Mouse (Mus musculus): ENCODE data around the gene Ahnak2.

DNA sequence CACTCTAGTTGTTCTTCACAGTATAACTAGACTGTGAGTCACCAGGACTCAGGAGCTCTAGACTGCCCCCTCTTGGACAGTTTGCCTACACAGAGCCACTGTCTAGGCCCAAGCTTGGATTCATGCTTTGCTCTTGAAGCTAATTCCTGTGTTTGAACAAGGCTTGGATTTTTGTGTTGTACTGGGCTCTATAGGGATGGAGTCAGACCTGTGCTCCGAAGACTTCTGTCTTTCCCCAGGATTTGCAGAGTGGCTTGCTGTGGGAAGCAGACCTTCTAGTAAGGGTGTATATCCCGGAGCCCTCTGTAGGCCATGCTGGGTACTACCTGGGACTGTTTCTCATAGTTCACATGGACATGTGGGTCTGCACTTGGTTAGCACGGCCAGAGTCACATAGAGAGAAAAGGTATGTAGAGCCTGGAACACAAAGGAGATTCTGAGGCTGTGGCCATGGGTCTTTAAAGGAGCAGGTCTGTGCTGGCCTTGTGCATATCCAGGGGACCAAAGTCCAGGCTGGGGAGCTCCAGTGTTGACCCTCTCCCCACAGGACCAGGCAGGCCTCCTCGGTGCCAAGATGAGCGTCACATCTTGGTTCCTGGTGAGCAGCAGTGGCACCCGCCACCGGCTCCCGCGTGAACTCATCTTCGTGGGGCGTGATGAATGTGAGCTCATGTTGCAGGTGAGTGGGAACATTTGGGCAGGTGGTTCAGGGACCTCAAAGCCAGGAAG, 78.2 kb downstream of the Ahnak2 start:
- TF ChIP-seq TCF12 (IDR thresholded peaks at IDR 0.05; ENCODE audit: insufficient read depth, poor library complexity, severe bottlenecking) (no peak), POLR2A (IDR thresholded peaks at IDR 0.05; ENCODE audit: insufficient read length, low read depth) (no peak), MAX (IDR thresholded peaks at IDR 0.05; ENCODE audit: low read depth) (no peak)
